Mouse (Mus musculus) ES-E14 (cell line): ENCODE results near the gene Gmpr2.

Experiments used
- CHD2 ChIP-seq: IDR thresholded peaks from 2 replicates; pipeline ENCODE4 v1.6.1; 2014; ENCODE audit warnings: mild to moderate bottlenecking, low read depth, low read length, inconsistent platforms
- HCFC1 ChIP-seq: IDR thresholded peaks from 2 replicates; pipeline ENCODE4 v1.6.1; 2012; ENCODE audit warnings: low read length, inconsistent platforms, borderline replicate concordance; ENCODE audit not compliant: insufficient read depth
- MAFK ChIP-seq: IDR thresholded peaks from 2 replicates; pipeline ENCODE4 v1.6.1; 2014; ENCODE audit warnings: mild to moderate bottlenecking, low read depth, low read length, inconsistent platforms; ENCODE audit not compliant: insufficient read depth
- ZC3H11A ChIP-seq: IDR thresholded peaks from 2 replicates; pipeline ENCODE4 v1.6.1; 2012; ENCODE audit warnings: low read depth, mild to moderate bottlenecking, inconsistent platforms, low read length, borderline replicate concordance
- ZNF384 ChIP-seq: IDR thresholded peaks from 2 replicates; pipeline ENCODE4 v1.6.1; 2012; ENCODE audit warnings: low read depth, low read length, inconsistent platforms

DNA sequence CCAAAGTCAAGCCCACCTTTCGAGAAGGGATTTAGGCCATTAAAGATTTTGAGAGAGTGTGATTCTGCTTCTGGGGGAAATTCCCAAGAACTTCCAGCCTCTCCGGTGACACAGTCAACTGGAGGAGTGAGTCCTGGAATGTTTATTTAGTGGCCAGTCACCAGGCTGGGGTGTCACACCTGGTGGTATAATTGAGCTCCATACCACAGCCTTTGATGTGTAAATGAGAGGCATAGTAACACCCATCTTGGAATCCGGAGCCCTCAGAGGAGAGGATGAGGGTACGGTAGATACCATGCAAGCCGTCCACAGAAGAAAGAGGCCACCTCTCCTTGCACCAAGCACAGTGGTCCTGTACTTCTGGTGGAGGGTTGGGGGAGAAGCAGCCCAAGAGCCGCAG is 31.0 kb downstream of the Gmpr2 start:
- TF ChIP-seq HCFC1 (no peak), CHD2 (no peak), MAFK (no peak), ZC3H11A (no peak), ZNF384 (no peak)
